Mouse (Mus musculus): Measurements from ENCODE around the gene Mapt. TPM values are rescaled to one million over a fixed set of nuclear protein-coding genes. Genes with fewer than 3 reads are reported as not detected.
A peak's percentile ranks its signal among the peaks of the same experiment; 100 is the strongest.

Mapt gene
- polyA plus RNA-seq, 1 experiment from 2014 or later: 0.98 TPM

DNA sequence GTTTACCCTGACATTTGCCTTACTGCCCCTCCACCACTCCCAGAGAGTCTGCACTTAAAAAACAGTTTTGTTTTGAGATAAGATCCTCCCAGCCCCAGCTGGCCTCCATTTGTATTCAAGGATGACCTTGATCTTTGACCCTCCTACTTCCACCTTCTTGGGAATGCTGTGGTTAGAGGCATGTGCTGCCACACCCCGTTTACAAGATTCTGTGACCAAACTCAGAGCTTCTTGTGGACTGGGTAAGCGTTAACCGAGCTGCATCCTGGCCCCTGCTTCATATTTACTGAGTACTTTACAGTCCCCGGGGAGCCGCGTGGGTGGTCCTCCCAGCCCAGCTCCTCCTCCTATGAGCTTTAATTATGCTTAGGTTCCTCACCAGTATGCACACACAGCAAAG, 64.5 kb downstream of the Mapt start:
- peak; percentile 12; the same call in 1 of the 2 replicates for ATAC-seq (ENCODE audit: insufficient number of reproducible peaks, low FRiP score)
- H3K9me3 ChIP-seq (replicated peaks): no peaks in the 10 kb centered on the region
- H3K4me2 ChIP-seq: no peak overlapping the region
- no peak overlapping the region for H3K27ac ChIP-seq (ENCODE audit: poor library complexity, severe bottlenecking)
- no peaks in the 10 kb centered on the region for H3K27me3 ChIP-seq (replicated peaks)
- no peak overlapping the region for H3K9ac ChIP-seq
- peaks cover 11% of the 10 kb centered on the region; the same call in 1 of the 2 replicates for H3K4me1 ChIP-seq (replicated peaks)
- 25% methylated on average over 6 of the region's 6 CpGs for WGBS
- H3K4me3 ChIP-seq: no peak overlapping the region
- no peaks in the 10 kb centered on the region for H3K36me3 ChIP-seq

DNA sequence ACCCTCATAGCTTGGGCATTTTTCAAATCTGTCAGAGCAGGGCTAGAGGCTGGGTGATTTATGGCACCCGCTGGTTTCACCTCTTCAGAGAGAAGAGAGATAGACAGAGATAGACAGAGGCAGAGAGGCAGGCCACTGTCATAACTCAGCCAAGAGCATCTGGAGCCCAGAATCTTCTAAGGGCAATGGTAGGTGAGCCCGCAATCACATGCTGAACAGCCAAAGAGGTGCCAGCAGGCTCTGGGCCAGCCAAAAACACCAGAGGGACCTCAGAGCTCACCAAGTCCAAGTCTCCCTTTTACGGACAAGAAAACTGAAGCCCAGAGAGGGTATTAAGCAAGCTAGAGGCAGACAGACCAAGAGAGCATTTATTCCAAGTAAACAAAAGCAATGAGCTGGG, 66.5 kb downstream of the Mapt start:
- no peaks in the 10 kb centered on the region for H3K9me3 ChIP-seq (replicated peaks)
- no peak overlapping the region for H3K4me3 ChIP-seq
- no peak overlapping the region for H3K27ac ChIP-seq (ENCODE audit: poor library complexity, severe bottlenecking)
- H3K27me3 ChIP-seq (replicated peaks): no peaks in the 10 kb centered on the region
- H3K9ac ChIP-seq: no peak overlapping the region
- no peaks in the 10 kb centered on the region for H3K36me3 ChIP-seq
- 84% methylated on average over 3 of the region's 3 CpGs for WGBS
- peaks cover 25% of the 10 kb centered on the region for H3K4me1 ChIP-seq (replicated peaks)
- no peak overlapping the region for H3K4me2 ChIP-seq
- no peak for ATAC-seq (ENCODE audit: insufficient number of reproducible peaks, low FRiP score)

GRCm38 (mm10) chr11:104302628-104303027, 71.4 kb downstream of the Mapt start:
- no peak overlapping the region for H3K9ac ChIP-seq
- no peaks in the 10 kb centered on the region for H3K36me3 ChIP-seq
- H3K4me3 ChIP-seq: no peak overlapping the region
- H3K9me3 ChIP-seq (replicated peaks): no peaks in the 10 kb centered on the region
- H3K4me1 ChIP-seq (replicated peaks): peaks cover 15% of the 10 kb centered on the region
- 0 out of 2 replicates have a peak, but pooled peaks cover 6% of the 10 kb centered on the region for H3K27me3 ChIP-seq (replicated peaks)
- WGBS: 50% methylated on average over 12 of the region's 12 CpGs
- no peak overlapping the region for H3K27ac ChIP-seq (ENCODE audit: poor library complexity, severe bottlenecking)
- no peak for ATAC-seq (ENCODE audit: insufficient number of reproducible peaks, low FRiP score)
- peak overlapping the region; percentile 22; the same call in 1 of the 2 replicates for H3K4me2 ChIP-seq

GRCm38 (mm10) chr11:104303088-104303960, 72.1 kb downstream of the Mapt start:
- Histone ChIP-seq H3K4me2 (no peak overlapping the region), H3K9ac (no peak overlapping the region), H3K4me3 (no peak overlapping the region), H3K27me3 (replicated peaks) (0 out of 2 replicates have a peak, but pooled peaks cover 9% of the 10 kb centered on the region), H3K9me3 (replicated peaks) (no peaks in the 10 kb centered on the region), H3K27ac (ENCODE audit: poor library complexity, severe bottlenecking) (no peak overlapping the region), H3K4me1 (replicated peaks) (peaks cover 15% of the 10 kb centered on the region), H3K36me3 (no peaks in the 10 kb centered on the region)
- ATAC-seq (ENCODE audit: insufficient number of reproducible peaks, low FRiP score): no peak
- WGBS: 57% methylated on average over 8 of the region's 8 CpGs

DNA sequence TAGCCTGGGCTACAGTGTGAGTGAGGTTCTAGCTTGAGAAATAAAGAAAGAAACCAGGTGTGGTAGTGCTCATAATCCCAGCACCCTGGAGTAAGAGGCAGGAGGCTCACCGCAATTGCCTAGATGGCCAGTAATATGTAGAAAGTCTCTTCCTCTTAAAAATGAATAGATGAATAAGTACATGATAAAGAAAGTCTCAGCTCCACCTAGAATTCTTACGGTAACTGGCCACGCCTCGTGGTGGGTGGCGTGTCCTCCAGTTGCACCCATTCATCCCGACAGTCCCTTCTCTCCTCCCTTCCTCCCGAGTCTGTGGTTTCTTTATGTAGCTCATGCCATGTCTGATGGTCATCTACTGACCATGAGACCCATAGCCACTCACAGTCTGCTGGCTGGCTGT, 74.5 kb downstream of the Mapt start:
- ATAC-seq (ENCODE audit: insufficient number of reproducible peaks, low FRiP score): no peak
- H3K4me2 ChIP-seq: no peak overlapping the region
- H3K27me3 ChIP-seq (replicated peaks): peaks cover 30% of the 10 kb centered on the region
- peaks cover 17% of the 10 kb centered on the region for H3K4me1 ChIP-seq (replicated peaks)
- no peak overlapping the region for H3K4me3 ChIP-seq
- H3K9ac ChIP-seq: no peak overlapping the region
- H3K27ac ChIP-seq (ENCODE audit: poor library complexity, severe bottlenecking): no peak overlapping the region
- 91% methylated on average over 7 of the region's 7 CpGs for WGBS
- no peaks in the 10 kb centered on the region for H3K9me3 ChIP-seq (replicated peaks)
- no peaks in the 10 kb centered on the region for H3K36me3 ChIP-seq

GRCm38 (mm10) chr11:104306483-104306882, 75.3 kb downstream of the Mapt start:
- H3K4me1 ChIP-seq (replicated peaks): peaks cover 9% of the 10 kb centered on the region
- H3K4me3 ChIP-seq: no peak overlapping the region
- H3K27me3 ChIP-seq (replicated peaks): peaks cover 38% of the 10 kb centered on the region
- no peak overlapping the region for H3K9ac ChIP-seq
- no peak for ATAC-seq (ENCODE audit: insufficient number of reproducible peaks, low FRiP score)
- no peak overlapping the region for H3K4me2 ChIP-seq
- no peaks in the 10 kb centered on the region for H3K36me3 ChIP-seq
- 89% methylated on average over 13 of the region's 13 CpGs for WGBS
- H3K27ac ChIP-seq (ENCODE audit: poor library complexity, severe bottlenecking): no peak overlapping the region
- H3K9me3 ChIP-seq (replicated peaks): no peaks in the 10 kb centered on the region

DNA sequence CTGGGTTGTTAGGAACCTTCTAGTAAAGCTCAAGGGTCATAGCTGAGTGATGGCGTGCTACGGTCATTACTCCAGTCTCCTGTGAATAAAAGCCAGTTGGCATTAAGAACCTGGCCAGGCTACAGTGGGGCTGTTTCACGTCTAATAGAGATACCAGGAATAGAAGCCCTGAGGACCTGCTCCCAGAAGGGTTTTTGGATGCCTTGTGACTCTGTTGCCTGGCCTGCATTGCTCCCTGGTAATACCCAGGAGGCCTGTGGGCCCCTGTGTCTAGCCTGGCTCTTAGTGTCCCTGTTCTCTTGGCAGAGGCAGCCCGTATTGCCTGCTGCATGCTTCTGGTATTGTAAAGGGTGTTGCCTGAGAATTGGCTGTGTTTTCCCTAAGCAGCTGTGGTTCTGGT, 75.9 kb downstream of the Mapt start:
- no peak overlapping the region for H3K4me3 ChIP-seq
- ATAC-seq (ENCODE audit: insufficient number of reproducible peaks, low FRiP score): no peak
- H3K27ac ChIP-seq (ENCODE audit: poor library complexity, severe bottlenecking): no peak overlapping the region
- peaks cover 42% of the 10 kb centered on the region for H3K27me3 ChIP-seq (replicated peaks)
- peaks cover 8% of the 10 kb centered on the region for H3K4me1 ChIP-seq (replicated peaks)
- no peaks in the 10 kb centered on the region for H3K36me3 ChIP-seq
- no peak overlapping the region for H3K4me2 ChIP-seq
- H3K9ac ChIP-seq: no peak overlapping the region
- no peaks in the 10 kb centered on the region for H3K9me3 ChIP-seq (replicated peaks)
- 76% methylated on average over 4 of the region's 4 CpGs for WGBS

- no peaks in the 10 kb centered on the region for H3K9me3 ChIP-seq (replicated peaks)
- 0 out of 2 replicates have a peak, but pooled peaks cover 3% of the 10 kb centered on the region for H3K4me1 ChIP-seq (replicated peaks)
- H3K27ac ChIP-seq (ENCODE audit: poor library complexity, severe bottlenecking): no peak overlapping the region
- H3K4me3 ChIP-seq: peak overlapping the region; percentile 29
- H3K4me2 ChIP-seq: peak overlapping the region; percentile 54
- no peak for ATAC-seq (ENCODE audit: insufficient number of reproducible peaks, low FRiP score)
- no peaks in the 10 kb centered on the region for H3K36me3 ChIP-seq
- peaks cover 42% of the 10 kb centered on the region for H3K27me3 ChIP-seq (replicated peaks)
- WGBS: 27% methylated on average over 12 of the region's 12 CpGs
- H3K9ac ChIP-seq: peak overlapping the region; percentile 19; the same call in 1 of the 2 replicates
Measured at GRCm38 (mm10) chr11:104309377-104310225, 78.4 kb downstream of the Mapt start.

DNA sequence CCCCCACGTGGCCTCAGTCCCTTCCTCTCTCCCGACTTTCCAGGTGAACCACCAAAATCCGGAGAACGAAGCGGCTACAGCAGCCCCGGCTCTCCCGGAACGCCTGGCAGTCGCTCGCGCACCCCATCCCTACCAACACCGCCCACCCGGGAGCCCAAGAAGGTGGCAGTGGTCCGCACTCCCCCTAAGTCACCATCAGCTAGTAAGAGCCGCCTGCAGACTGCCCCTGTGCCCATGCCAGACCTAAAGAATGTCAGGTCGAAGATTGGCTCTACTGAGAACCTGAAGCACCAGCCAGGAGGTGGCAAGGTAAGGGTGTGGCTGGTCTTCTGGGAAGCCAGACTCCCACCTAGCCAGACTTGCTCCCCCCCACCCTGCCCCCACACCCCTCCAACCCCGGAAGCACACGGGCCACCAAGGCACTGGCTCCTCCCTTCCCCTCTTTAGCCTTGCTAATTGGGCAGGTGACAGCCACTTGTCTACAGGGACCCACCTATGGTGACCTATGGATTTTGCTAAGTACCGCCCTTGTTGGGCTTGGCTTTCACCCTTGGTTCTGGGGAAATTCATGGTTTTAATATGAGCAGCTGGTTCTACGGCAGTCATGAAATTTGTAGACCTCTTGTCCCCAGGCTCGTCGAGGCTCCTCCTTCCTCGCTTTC, 79.2 kb downstream of the Mapt start:
- Histone ChIP-seq H3K9me3 (replicated peaks) (no peaks in the 10 kb centered on the region), H3K9ac (peak overlapping the region; percentile 19; the same call in 1 of the 2 replicates), H3K4me3 (peak overlapping the region; percentile 29), H3K4me1 (replicated peaks) (0 out of 2 replicates have a peak, but pooled peaks cover 3% of the 10 kb centered on the region), H3K27ac (ENCODE audit: poor library complexity, severe bottlenecking) (no peak overlapping the region), H3K36me3 (no peaks in the 10 kb centered on the region), H3K27me3 (replicated peaks) (peaks cover 42% of the 10 kb centered on the region), H3K4me2 (peak overlapping the region; percentile 54)
- peak; percentile 85 for ATAC-seq (ENCODE audit: insufficient number of reproducible peaks, low FRiP score)
- 13% methylated on average over 23 of the region's 23 CpGs for WGBS

DNA sequence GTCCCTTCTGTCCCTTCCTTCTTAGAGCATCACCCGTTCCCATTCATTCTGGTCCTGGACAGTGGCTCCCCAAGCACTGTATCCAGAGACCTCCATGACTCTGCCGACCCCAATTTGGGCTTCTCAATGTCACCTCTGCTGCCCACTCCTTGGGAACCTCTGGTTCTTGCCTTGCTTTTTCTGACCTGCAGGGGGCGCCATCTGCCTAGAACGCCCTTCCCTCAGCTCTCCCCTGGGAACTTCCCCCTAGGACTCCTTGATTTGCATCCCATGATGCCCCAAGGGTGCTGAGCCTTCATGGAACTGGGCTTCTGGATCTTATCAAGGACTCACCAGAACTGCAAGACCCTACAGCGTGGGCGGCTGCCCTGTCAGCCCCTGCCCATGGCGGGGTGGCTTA, 80.5 kb downstream of the Mapt start:
- H3K9me3 ChIP-seq (replicated peaks): no peaks in the 10 kb centered on the region
- ATAC-seq (ENCODE audit: insufficient number of reproducible peaks, low FRiP score): no peak
- no peak overlapping the region for H3K4me3 ChIP-seq
- 59% methylated on average over 7 of the region's 7 CpGs for WGBS
- no peaks in the 10 kb centered on the region for H3K36me3 ChIP-seq
- no peak overlapping the region for H3K9ac ChIP-seq
- 0 out of 2 replicates have a peak, but pooled peaks cover 3% of the 10 kb centered on the region for H3K4me1 ChIP-seq (replicated peaks)
- H3K27ac ChIP-seq (ENCODE audit: poor library complexity, severe bottlenecking): no peak overlapping the region
- peaks cover 42% of the 10 kb centered on the region for H3K27me3 ChIP-seq (replicated peaks)
- H3K4me2 ChIP-seq: no peak overlapping the region

Data from heart, embryonic 12.5 days (tissue).